Mouse (Mus musculus) heart, adult 10 weeks (tissue): ENCODE results near the gene Uba2. TPM values are rescaled to one million over a fixed set of nuclear protein-coding genes. Genes with fewer than 3 reads are reported as not detected.

Experiments used
- polyA plus RNA-seq: library from polyadenylated mRNA; stranded (reverse); fragments of 350-450 nt; fragmentation: Illumina TruSeq; extraction: RNeasy Lipid Tissue Mini Kit (QIAGEN cat#74804); gene quantifications from one replicate; pipeline ENCODE4 v1.2.3, GENCODE M21; 2014; ENCODE audit warnings: low read depth, low replicate concordance

Uba2 gene
- polyA plus RNA-seq: 42.7 TPM

DNA sequence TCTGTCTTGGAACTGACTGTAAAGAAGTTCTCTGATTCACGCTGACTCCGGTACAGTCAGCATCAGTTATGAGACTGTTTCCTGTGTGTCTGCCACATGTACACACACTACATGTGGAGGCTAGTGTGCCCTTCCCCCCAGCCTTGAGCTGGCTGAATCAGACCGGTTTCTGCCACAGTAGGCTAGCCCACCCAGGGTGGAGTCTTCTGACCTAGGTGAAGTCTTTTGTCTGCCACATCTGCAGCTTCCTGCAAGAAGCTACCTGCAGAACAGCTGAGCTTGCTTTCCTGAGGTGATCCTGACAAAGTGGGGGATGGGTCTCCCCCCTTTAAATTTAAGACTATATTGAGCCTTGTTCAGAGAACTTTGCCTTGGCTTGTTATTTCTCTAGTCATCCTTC lies at the start of gene Uba2:
Gene Uba2 (minus strand): TSS at position 146 of the 400 bp plus-strand sequence.

DNA sequence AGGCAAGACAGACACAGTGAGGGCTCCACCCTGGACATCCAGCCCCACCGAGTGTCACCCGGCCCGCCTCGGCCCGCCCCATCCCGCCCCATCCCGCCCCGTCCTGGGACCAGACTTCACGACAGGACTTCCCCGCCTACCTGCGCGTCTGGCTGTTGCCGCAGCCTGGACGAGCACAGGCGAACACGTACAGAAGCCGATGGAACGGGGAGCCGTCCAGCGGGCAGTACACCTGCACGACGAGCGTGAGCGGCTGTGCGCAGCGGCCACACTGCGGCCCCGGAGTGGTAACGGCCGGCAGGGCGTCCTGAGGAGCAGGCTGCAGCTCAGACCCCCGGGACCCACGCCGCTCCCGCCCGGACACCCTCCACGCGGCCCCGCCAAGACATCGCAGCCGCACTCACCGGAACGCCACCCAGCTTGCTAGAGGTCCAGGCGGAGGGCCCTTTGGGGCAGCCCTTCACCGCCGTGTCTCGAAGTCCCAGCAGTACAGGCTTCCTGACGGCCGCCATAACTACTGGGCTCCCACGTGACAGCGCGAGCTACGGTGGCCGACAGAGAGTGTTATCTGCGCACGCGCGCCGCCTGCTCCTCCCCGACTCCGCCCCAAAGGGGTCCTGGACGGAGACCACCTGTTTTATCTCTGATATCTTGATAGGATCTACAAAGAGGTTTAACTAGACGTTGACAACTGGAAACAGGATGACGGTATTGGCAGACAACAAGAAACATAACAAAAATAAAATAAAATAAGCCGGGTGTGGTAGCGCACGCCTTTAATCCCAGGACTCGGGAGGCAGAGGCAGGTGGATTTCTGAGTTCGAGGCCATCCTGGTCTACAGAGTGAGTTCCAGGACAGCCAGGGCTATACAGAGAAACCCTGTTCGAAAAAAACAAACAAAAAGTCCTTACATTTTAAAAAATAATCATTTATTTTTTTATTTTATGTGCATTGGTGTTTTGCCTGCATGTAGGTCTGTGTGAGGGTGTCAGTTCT lies 27.0 kb upstream of the Uba2 start, which contains the start of gene Pdcd2l:
Gene Pdcd2l (minus strand): TSS at position 530 of the 997 bp plus-strand sequence.

DNA sequence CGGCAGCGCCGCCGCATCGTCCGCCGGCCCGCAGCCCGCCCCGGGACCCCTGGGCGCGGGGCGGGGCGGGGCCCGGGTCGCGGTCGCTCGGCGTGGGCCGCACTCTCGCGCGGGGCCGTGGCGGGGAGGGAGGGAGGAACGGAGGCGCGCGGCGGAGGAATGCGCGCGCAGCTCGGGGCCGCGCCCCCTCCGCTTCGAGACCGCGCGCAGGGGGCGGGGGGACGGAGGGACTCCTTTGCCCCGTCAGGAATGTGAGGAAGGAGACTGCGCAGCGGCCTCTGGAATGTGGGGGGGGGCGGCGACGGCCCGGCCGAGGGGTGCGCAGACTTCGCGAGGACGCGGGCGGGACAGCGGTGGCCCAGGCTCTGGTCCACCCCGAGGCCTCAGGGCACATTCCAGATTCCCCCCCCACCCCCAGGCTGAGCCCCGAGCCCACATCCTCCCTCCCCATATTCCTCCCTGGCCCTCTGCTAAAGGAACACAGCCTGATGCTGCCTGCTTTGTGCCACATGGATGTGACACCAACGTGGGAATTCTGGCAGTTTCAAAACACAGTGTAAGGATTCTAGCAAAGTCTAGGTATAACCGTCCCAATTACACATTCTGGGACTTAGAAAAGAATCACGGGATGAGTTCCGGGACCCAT lies 36.2 kb downstream of the Uba2 start, which contains the start of gene Wtip:
Gene Wtip (minus strand): TSS at position 152 of the 646 bp plus-strand sequence.

DNA sequence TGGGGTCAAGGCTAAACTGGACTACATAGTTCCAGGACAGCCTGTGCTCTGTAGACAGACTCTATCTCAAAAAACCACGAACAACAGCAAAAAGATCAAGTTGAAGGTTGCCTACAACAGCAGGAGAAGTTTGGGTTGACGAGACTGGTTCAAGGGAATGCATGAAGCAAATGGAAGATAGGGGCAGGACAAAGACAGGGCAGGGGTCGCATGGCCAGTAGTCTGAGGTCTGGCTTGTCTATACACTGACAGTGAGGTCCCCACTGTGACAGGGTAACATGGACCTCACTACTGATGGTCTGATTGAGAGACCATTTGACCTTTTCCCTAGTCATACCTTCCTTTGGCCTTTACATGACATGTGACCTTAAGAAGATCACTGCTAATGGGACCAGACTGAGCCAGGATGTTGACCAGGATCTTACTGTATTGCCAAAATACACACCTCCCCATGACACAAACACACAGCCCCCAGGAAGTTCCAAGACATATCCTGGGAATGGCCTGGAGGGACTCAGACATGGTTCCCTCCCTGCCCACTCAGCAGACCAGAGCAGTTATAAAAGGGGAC lies 74.4 kb downstream of the Uba2 start, which contains the start of gene Scgb1b30:
Gene Scgb1b30 (plus strand): TSS at position 521 of the 571 bp plus-strand sequence.

Other genes starting within 250 kb of the Uba2 start
- gene Scgb2b26, start 224.6 kb downstream of the Uba2 start, polyA plus RNA-seq: not detected
- not detected for gene Scgb2b27, start 155.7 kb downstream of the Uba2 start, polyA plus RNA-seq
- not detected for gene Scgb1b27, start 148.1 kb downstream of the Uba2 start, polyA plus RNA-seq
- gene Scgb1b30, start 74.2 kb downstream of the Uba2 start, polyA plus RNA-seq: not detected
- 13.0 TPM for gene Wtip, start 36.3 kb downstream of the Uba2 start, polyA plus RNA-seq
- 20.8 TPM for gene Pdcd2l, start 27.1 kb upstream of the Uba2 start, polyA plus RNA-seq
- 554 TPM for gene Gpi1, start 60.7 kb upstream of the Uba2 start, polyA plus RNA-seq
- not detected for gene Gm6096, start 81.4 kb upstream of the Uba2 start, polyA plus RNA-seq
- gene 4931406P16Rik, start 144.0 kb upstream of the Uba2 start, polyA plus RNA-seq: 26.9 TPM
- gene Lsm14a, start 223.7 kb upstream of the Uba2 start, polyA plus RNA-seq: 71.0 TPM